Mouse (Mus musculus) left cerebral cortex, adult 18-20 months (tissue): ENCODE measurements around the gene Tex9. TPM values are rescaled to one million over a fixed set of nuclear protein-coding genes. Genes with fewer than 3 reads are reported as not detected.

Experiments
- DNase-seq, 2 experiments: peaks; one replicate each; pipeline ENCODE4 v3.0.0; 2021 to 2022; ENCODE audit warnings: low spot score in 2 of 2, mixed read lengths in 1 of 2
- long read RNA-seq, 2 experiments: library from polyadenylated mRNA; stranded (forward); transcript quantifications; one replicate each; pipeline ENCODE4 v2.0.0; 2021
- total RNA-seq, 2 experiments: library from RNA; stranded (reverse); gene quantifications; 2 replicates each; pipeline ENCODE4 v1.2.3; 2021

Gene Tex9
- total RNA-seq: 10 to 100 TPM; 10.2 to 14.3 TPM
- long read RNA-seq, experiment 1, partial matches to known transcripts: 0 of 2 reads
- long read RNA-seq, experiment 1, other reads (novel, unspliced or antisense): 2 of 2 reads
- long read RNA-seq, experiment 2, partial matches to known transcripts: 0 of 6 reads
- long read RNA-seq, experiment 2, other reads (novel, unspliced or antisense): 4 of 6 reads

DNA sequence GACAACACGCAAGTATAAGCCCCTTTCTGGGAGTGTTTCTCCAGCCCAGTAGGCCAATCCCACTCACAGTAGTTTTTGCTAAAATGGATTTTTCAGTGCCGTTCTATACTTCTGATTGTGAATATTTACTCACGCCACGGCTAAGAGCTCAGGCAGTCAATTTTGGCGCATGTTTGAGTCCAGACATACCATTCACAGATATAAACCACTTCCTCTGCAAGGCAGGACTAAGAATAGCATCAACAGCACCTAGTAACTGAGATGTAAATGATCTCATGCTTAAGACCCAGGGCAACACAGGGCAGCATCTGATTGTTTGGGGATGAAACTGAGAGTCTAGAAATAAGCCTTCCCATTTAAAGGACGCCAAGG, at the start of gene Tex9:
TSS of gene Tex9 (minus strand) at position 19 of the 372 bp plus-strand sequence.
- no peak for DNase-seq

- no peak for DNase-seq
These were observed 45.1 kb upstream of the Tex9 start for GRCm38 (mm10) chr9:72537086-72537485.

DNA sequence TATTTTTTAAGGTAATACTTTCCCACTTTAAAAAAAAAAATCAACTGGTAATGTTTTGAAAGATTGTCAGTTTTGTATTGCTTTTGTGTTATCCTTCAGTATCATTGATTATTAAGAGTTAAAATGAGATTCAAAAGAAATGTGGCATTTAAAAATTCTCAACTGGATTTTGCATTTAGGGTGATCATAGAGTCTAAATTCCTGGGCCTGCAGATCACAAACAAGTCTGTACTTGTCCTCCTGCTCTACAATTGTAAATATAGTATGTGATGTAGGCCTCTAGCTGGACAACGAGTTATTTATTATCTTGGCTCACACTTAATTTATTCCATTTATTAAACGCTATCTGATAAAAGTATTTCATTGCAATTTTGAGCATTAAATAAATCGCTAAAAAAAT, 43.4 kb upstream of the Tex9 start:
- DNase-seq: no peak

DNA sequence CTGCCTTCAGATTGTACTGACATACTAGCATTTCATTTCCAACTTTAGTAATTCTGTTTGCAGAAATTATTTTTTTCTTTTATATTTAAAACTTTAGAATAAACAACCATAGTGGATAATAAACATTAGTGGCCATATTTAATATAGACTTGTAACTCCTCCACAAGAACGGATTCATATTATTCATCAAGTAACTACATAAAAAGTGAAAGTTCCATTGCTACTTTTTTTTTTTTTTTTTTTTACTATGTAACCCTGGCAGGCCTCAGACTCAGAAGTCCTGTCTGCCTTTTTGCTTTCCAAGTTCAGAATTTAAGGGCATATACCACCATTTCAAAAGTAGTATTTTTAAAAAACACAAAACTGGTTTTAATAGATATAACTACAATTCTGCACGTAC, 43.0 kb upstream of the Tex9 start:
- no peak for DNase-seq

- DNase-seq: no peak
These were observed 41.0 kb upstream of the Tex9 start for GRCm38 (mm10) chr9:72533089-72533415.

- peak; percentile 35 to 49 for DNase-seq
These were observed 40.5 kb upstream of the Tex9 start for GRCm38 (mm10) chr9:72532381-72533088.

- DNase-seq: peak; percentile 57 to 81
These were observed 40.0 kb upstream of the Tex9 start, which contains the start of gene Rfx7 for GRCm38 (mm10) chr9:72531996-72532380. Gene Rfx7, plus strand, starts transcription at chr9:72532240.

GRCm38 (mm10) chr9:72531291-72531995, 39.4 kb upstream of the Tex9 start:
- peak; percentile 73 to 82 for DNase-seq

- DNase-seq: no peak
These were observed 38.8 kb upstream of the Tex9 start for GRCm38 (mm10) chr9:72530824-72531223.

DNA sequence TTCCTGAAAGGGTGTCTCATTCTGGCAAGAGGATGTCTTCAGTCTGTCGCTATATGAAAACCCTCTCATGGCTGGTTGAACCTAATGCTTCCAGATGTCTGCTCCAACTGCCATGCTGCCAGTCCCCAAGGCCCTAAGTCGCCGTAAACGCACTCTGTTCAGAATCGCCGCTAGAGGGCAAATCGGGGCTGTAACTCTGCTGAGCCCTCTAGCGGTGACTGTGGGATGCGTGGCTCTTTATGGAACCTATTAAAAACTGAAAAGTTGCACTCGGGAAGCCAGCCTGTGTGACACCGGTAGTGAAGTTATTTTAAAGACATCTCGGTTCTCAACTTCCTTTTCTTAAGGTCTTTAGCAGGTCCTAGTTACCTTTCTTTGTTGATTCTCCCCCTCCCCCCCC, 38.2 kb upstream of the Tex9 start:
- peak; percentile 85 to 86 for DNase-seq

GRCm38 (mm10) chr9:72526091-72526490, 34.1 kb upstream of the Tex9 start:
- no peak for DNase-seq

- DNase-seq: peak; percentile 9 to 28
These were observed 28.8 kb upstream of the Tex9 start for GRCm38 (mm10) chr9:72520849-72521248.

DNA sequence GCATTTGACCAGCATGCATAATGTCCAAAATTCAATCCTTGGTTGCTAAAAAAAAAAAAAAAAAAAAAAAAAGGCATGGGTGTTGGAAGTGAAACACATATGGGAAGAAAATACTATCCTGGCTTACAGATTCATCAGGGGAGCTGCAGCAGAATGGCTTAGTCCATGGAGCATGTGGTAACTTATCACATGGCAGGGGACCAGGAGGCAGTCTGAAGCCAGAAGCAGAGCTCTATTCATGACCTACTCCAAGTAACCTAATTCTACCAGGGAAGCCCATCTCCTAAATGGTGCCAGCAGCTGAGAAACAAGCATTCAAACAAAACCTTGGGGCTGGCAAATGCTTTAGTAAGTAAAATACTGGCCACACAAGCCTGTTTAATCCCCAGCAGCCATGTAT, 27.2 kb upstream of the Tex9 start:
- no peak for DNase-seq

- no peak for DNase-seq
These were observed 23.4 kb upstream of the Tex9 start for GRCm38 (mm10) chr9:72515366-72515765.

GRCm38 (mm10) chr9:72512229-72512981, 20.4 kb upstream of the Tex9 start:
- no peak for DNase-seq

DNA sequence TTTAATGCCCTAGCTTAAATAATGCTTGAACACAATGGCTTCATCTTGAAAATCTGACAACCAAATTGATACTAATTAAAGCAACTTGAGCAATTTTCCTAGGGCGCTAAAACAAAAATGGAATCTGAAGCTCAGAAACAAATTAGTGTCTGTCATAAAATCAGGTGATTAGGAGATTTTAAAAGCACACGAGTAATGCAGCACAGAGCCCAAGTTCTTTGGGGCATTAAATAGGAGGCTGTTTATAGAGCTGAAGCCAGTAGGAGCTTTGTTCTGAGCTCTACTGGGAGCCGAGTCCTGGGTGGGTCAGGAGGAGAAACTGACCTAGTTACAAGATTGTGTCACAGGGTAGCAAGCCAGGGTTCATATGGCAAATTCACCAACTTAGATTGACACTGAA, 5.2 kb upstream of the Tex9 start:
- no peak for DNase-seq

- no peak for DNase-seq
These were observed 4.7 kb upstream of the Tex9 start for GRCm38 (mm10) chr9:72496691-72497090.

DNA sequence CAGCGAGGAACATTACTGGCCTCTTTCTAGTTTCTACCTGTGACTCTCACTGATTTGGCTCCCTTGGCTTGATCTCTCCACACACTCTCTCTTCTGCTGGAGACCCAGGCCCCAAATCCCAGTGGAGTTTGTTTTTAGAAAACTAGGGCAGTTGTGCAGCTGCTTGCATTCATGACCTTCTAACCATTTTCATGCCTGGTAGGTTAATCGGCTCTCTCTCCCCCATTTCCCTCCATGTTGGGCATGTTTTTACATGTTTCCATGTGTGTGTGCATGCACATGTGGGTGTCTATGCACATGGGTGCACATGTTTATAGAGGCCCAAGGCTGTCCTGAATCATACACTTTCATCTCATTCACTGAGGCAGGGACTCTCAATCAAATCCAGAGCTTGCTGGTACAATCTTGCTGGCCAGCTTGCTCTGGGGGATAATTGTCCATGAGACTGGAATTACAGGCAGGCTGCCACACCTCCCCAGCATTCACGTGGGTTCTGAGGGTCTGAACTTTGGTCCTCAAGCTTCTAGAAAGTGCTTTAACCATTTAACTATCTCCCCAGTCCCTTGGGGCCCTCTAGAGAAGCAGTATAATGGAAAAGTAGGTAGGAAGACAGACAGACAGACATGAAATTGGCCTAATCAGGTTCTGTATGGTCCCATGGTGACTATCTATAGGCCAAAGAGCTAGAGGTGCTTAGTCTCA, 2.1 kb upstream of the Tex9 start:
- DNase-seq: no peak

GRCm38 (mm10) chr9:72493465-72493864, 1.5 kb upstream of the Tex9 start:
- no peak for DNase-seq

DNA sequence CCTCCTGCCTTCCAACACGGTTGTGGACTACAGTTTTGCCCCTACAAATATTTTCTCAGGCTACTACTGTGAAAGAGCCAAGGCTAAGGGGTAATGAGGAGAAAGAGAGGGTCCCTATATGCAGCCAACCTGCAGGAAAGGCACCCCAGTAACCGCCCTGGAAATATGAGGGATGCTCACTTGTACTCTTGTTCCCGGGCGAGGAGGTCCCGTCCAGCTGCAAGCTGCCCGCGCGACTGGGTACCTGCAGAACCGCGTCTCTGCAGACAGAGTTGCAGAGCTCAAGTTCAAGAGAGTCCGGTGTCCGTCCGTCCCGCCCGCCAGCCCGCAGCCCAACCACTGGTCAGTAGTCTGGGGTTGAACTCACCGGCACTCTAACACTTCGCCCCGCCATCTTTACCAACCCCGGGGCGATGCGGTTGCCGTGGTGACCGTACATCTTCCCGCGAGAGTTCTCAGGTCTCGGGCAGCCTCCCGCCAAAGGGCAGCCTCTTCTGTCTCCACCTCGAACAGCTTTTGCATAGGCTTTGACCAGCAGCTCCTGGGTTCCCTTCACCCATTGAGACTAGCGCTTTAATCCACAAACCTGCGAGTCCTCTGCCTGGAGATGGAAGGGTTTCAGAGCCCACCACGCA, 336 bp downstream of the Tex9 start:
- DNase-seq: peak; percentile 84 to 88

DNA sequence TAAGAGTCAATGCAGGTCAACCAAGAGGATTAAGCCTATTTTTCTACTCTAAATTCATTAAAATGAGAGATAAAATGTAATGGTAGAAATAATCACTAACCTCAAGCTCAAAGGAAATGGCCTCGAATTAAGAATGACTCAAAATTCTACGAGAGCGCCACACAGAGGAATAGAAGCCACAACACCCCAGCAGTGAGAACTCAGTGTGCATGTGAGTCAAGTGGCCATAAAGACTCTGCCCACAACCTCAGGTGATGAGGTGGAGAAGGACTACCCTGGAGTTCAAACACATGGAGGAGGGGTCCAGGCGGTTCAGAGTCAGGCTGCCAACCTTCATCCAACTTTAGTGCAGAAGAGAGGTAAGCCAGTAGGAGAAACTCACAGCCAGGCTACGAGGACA, 2.9 kb downstream of the Tex9 start:
- DNase-seq: no peak
